Mouse (Mus musculus): ENCODE data around the gene Lsamp. TPM values are rescaled to one million over a fixed set of nuclear protein-coding genes. Genes with fewer than 3 reads are reported as not detected.

Gene Lsamp
- polyA plus RNA-seq, 1 experiment from 2014 or later, result 0.12 TPM

- ATAC-seq (ENCODE audit: insufficient read depth), result no peak
- H3K4me2 ChIP-seq, result no peak overlapping the region
- no peaks in the 10 kb centered on the region for H3K36me3 ChIP-seq (replicated peaks)
- H3K9ac ChIP-seq, result no peak overlapping the region
- 36% methylated on average over 2 of the region's 2 CpGs for WGBS (ENCODE audit: insufficient replicate concordance)
- no peak overlapping the region for H3K4me3 ChIP-seq (replicated peaks)
- H3K27me3 ChIP-seq, result no peaks in the 10 kb centered on the region
- no peaks in the 10 kb centered on the region for H3K9me3 ChIP-seq (replicated peaks)
- no peak overlapping the region for H3K27ac ChIP-seq (replicated peaks)
- H3K4me1 ChIP-seq (replicated peaks), result no peaks in the 10 kb centered on the region
Observed at GRCm38 (mm10) chr16:40959211-40959610, 975.0 kb downstream of the Lsamp start.

GRCm38 (mm10) chr16:40960586-40960985 is 976.4 kb downstream of the Lsamp start:
- Histone ChIP-seq H3K4me1 (replicated peaks) (no peaks in the 10 kb centered on the region), H3K27ac (replicated peaks) (no peak overlapping the region), H3K9me3 (replicated peaks) (no peaks in the 10 kb centered on the region), H3K9ac (no peak overlapping the region), H3K4me3 (replicated peaks) (no peak overlapping the region), H3K27me3 (no peaks in the 10 kb centered on the region), H3K36me3 (replicated peaks) (no peaks in the 10 kb centered on the region), H3K4me2 (no peak overlapping the region)
- WGBS (ENCODE audit: insufficient replicate concordance), result 30% methylated on average over 1 of the region's 1 CpGs
- no peak for ATAC-seq (ENCODE audit: insufficient read depth)

- H3K9ac ChIP-seq, result no peak overlapping the region
- ATAC-seq (ENCODE audit: insufficient read depth), result no peak
- H3K36me3 ChIP-seq (replicated peaks), result no peaks in the 10 kb centered on the region
- H3K4me2 ChIP-seq, result no peak overlapping the region; the same call in 1 of the 2 replicates
- no peak overlapping the region for H3K4me3 ChIP-seq (replicated peaks)
- WGBS (ENCODE audit: insufficient replicate concordance), result 20% methylated on average over 17 of the region's 17 CpGs
- no peaks in the 10 kb centered on the region for H3K4me1 ChIP-seq (replicated peaks)
- H3K27ac ChIP-seq (replicated peaks), result no peak overlapping the region
- H3K9me3 ChIP-seq (replicated peaks), result no peaks in the 10 kb centered on the region
- no peaks in the 10 kb centered on the region for H3K27me3 ChIP-seq
Observed at GRCm38 (mm10) chr16:40968088-40968860, 984.1 kb downstream of the Lsamp start.

- Histone ChIP-seq H3K27ac (replicated peaks) (no peak overlapping the region), H3K4me1 (replicated peaks) (no peaks in the 10 kb centered on the region), H3K36me3 (replicated peaks) (no peaks in the 10 kb centered on the region), H3K4me2 (no peak overlapping the region), H3K9ac (no peak overlapping the region), H3K9me3 (replicated peaks) (no peaks in the 10 kb centered on the region), H3K27me3 (no peaks in the 10 kb centered on the region), H3K4me3 (replicated peaks) (no peak overlapping the region)
- WGBS (ENCODE audit: insufficient replicate concordance), result 45% methylated on average over 3 of the region's 3 CpGs
- ATAC-seq (ENCODE audit: insufficient read depth), result no peak
Observed at GRCm38 (mm10) chr16:40971382-40971781, 987.2 kb downstream of the Lsamp start.

GRCm38 (mm10) chr16:40974084-40974483 is 989.9 kb downstream of the Lsamp start:
- H3K36me3 ChIP-seq (replicated peaks), result no peaks in the 10 kb centered on the region
- no peaks in the 10 kb centered on the region for H3K4me1 ChIP-seq (replicated peaks)
- no peaks in the 10 kb centered on the region for H3K9me3 ChIP-seq (replicated peaks)
- H3K27ac ChIP-seq (replicated peaks), result no peak overlapping the region
- H3K4me2 ChIP-seq, result no peak overlapping the region
- ATAC-seq (ENCODE audit: insufficient read depth), result no peak
- H3K9ac ChIP-seq, result no peak overlapping the region
- WGBS (ENCODE audit: insufficient replicate concordance), result 46% methylated on average over 2 of the region's 2 CpGs
- no peaks in the 10 kb centered on the region for H3K27me3 ChIP-seq
- H3K4me3 ChIP-seq (replicated peaks), result no peak overlapping the region

- no peak overlapping the region for H3K4me2 ChIP-seq
- no peaks in the 10 kb centered on the region for H3K4me1 ChIP-seq (replicated peaks)
- no peak overlapping the region for H3K27ac ChIP-seq (replicated peaks)
- H3K9ac ChIP-seq, result no peak overlapping the region
- no peaks in the 10 kb centered on the region for H3K36me3 ChIP-seq (replicated peaks)
- H3K9me3 ChIP-seq (replicated peaks), result no peaks in the 10 kb centered on the region
- ATAC-seq (ENCODE audit: insufficient read depth), result no peak
- H3K27me3 ChIP-seq, result no peaks in the 10 kb centered on the region
- no peak overlapping the region for H3K4me3 ChIP-seq (replicated peaks)
- 51% methylated on average over 3 of the region's 3 CpGs for WGBS (ENCODE audit: insufficient replicate concordance)
Observed at GRCm38 (mm10) chr16:40983026-40983425, 998.9 kb downstream of the Lsamp start.

GRCm38 (mm10) chr16:41007569-41007968 is 1023.4 kb downstream of the Lsamp start:
- 75% methylated on average over 5 of the region's 5 CpGs for WGBS (ENCODE audit: insufficient replicate concordance)
- H3K4me3 ChIP-seq (replicated peaks), result no peak overlapping the region

GRCm38 (mm10) chr16:41034746-41035145 is 1050.6 kb downstream of the Lsamp start:
- Histone ChIP-seq H3K27me3 (no peaks in the 10 kb centered on the region), H3K9ac (no peak overlapping the region), H3K4me2 (no peak overlapping the region), H3K36me3 (replicated peaks) (no peaks in the 10 kb centered on the region), H3K9me3 (replicated peaks) (no peaks in the 10 kb centered on the region), H3K27ac (replicated peaks) (no peak overlapping the region), H3K4me1 (replicated peaks) (no peaks in the 10 kb centered on the region), H3K4me3 (replicated peaks) (no peak overlapping the region)
- ATAC-seq (ENCODE audit: insufficient read depth), result no peak

More at GRCm38 (mm10) chr16:41007569-41007968, 1023.4 kb downstream of the Lsamp start:
- Histone ChIP-seq H3K9me3 (replicated peaks) (no peaks in the 10 kb centered on the region), H3K27ac (replicated peaks) (no peak overlapping the region), H3K9ac (no peak overlapping the region), H3K4me1 (replicated peaks) (no peaks in the 10 kb centered on the region), H3K36me3 (replicated peaks) (no peaks in the 10 kb centered on the region), H3K4me2 (no peak overlapping the region), H3K27me3 (no peaks in the 10 kb centered on the region)
- no peak for ATAC-seq (ENCODE audit: insufficient read depth)

GRCm38 (mm10) chr16:41041686-41042085 is 1057.5 kb downstream of the Lsamp start:
- no peak for ATAC-seq (ENCODE audit: insufficient read depth)
- no peaks in the 10 kb centered on the region for H3K27me3 ChIP-seq
- no peaks in the 10 kb centered on the region for H3K9me3 ChIP-seq (replicated peaks)
- no peak overlapping the region for H3K9ac ChIP-seq
- no peaks in the 10 kb centered on the region for H3K4me1 ChIP-seq (replicated peaks)
- no peak overlapping the region for H3K4me3 ChIP-seq (replicated peaks)
- H3K36me3 ChIP-seq (replicated peaks), result no peaks in the 10 kb centered on the region
- no peak overlapping the region for H3K27ac ChIP-seq (replicated peaks)
- H3K4me2 ChIP-seq, result no peak overlapping the region
- WGBS (ENCODE audit: insufficient replicate concordance), result 50% methylated on average over 2 of the region's 2 CpGs

- no peaks in the 10 kb centered on the region for H3K36me3 ChIP-seq (replicated peaks)
- no peak overlapping the region for H3K4me2 ChIP-seq
- no peaks in the 10 kb centered on the region for H3K9me3 ChIP-seq (replicated peaks)
- no peak for ATAC-seq (ENCODE audit: insufficient read depth)
- H3K27me3 ChIP-seq, result no peaks in the 10 kb centered on the region
- no peak overlapping the region for H3K27ac ChIP-seq (replicated peaks)
- H3K9ac ChIP-seq, result no peak overlapping the region
- no peak overlapping the region for H3K4me3 ChIP-seq (replicated peaks)
- H3K4me1 ChIP-seq (replicated peaks), result no peaks in the 10 kb centered on the region
- WGBS (ENCODE audit: insufficient replicate concordance), result 28% methylated on average over 7 of the region's 7 CpGs
Observed at GRCm38 (mm10) chr16:41063270-41063857, 1079.2 kb downstream of the Lsamp start.

- ATAC-seq (ENCODE audit: insufficient read depth), result no peak
- Histone ChIP-seq H3K4me2 (no peak overlapping the region), H3K27ac (replicated peaks) (no peak overlapping the region), H3K9me3 (replicated peaks) (no peaks in the 10 kb centered on the region), H3K36me3 (replicated peaks) (no peaks in the 10 kb centered on the region), H3K9ac (no peak overlapping the region), H3K27me3 (no peaks in the 10 kb centered on the region), H3K4me3 (replicated peaks) (no peak overlapping the region), H3K4me1 (replicated peaks) (no peaks in the 10 kb centered on the region)
- WGBS (ENCODE audit: insufficient replicate concordance), result 58% methylated on average over 2 of the region's 2 CpGs
Observed at GRCm38 (mm10) chr16:41073470-41073869, 1089.3 kb downstream of the Lsamp start.
